Mouse (Mus musculus): ENCODE results near the gene Aox2.

GRCm38 (mm10) chr1:58341576-58341975 lies 63.5 kb downstream of the Aox2 start:
- TF ChIP-seq CTCF (conservative IDR thresholded peaks at IDR 0.05; ENCODE audit: insufficient read depth, insufficient read length, low read depth, low read length) (0 out of 2 replicates have a peak, but pooled peaks have one; percentile 13), POLR2A (IDR thresholded peaks at IDR 0.05; ENCODE audit: low read depth, low read length) (no peak)

All from kidney, adult 2 months (tissue).